Mouse (Mus musculus): ENCODE results near the gene Zfx. TPM values are rescaled to one million over a fixed set of nuclear protein-coding genes. Genes with fewer than 3 reads are reported as not detected.
A peak's percentile ranks its signal among the peaks of the same experiment; 100 is the strongest.

Gene Zfx
- total RNA-seq, 2 experiments from 2014 or later, result 24.9 to 29.0 TPM

DNA sequence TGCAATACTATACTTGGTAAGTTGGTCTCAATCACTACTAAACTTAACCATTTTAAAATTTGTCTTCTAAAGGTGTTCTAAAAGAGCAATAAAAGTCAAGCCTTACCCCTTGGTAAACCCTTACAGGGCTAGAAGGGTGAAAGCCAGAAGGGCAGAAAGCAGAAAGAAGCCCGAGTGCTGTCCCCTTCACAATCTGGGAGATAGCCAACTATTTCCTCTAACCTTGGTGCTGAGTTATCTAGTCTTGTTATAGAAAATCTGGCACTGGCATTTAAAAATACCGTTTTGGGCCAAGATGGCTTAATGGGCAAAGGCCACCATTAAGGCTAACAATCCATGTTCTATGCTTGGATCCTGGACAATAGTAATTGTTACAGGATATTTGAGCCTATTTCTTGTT, 32.5 kb downstream of the Zfx start:
- DNase-seq, result no peak
- intact Hi-C loops (cut with DNase I), result no loop called here

DNA sequence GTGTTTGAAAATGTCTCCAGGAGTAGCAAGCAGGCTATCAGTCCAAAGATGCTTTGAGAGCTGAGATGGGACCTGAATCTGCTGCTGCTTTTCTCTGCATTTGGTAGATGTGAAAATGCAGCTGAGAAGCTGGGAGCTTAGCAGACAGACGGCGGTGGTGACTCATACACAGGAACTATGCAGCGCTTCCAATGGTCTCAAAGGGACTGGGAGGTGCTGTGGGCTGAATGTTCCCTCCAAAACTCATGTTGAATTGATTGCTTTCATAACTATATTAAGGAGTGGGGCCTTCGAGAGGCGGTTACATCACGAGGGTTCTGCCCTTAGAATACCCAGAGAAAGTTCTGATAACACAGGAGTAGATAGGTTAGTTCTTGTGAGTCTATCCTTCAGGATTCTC, 62.3 kb downstream of the Zfx start:
- intact Hi-C loops (cut with DNase I), result no loop called here
- DNase-seq, result peak; percentile 5 to 15

DNA sequence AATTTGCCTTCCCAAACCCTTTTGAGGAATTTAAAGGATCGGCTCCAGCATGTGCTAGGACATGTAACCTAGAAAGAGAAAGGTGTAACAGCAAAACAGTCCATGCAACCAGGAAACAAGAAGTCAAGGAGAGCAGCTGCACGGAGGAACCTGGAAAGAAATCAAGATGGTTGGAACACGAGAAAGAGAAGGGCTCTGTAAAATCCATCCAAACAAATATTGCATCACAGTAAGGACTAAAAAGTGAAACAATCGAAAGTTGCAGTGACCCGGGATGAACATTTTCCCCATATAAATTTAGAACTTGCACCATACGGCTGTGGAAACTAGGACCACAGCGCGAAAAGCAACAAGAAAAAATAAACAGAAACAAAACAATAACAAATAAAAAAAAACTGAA, 62.8 kb downstream of the Zfx start:
- intact Hi-C loops (cut with DNase I), result no loop called here
- peak in 1 of 2 experiments; percentile 8 for DNase-seq

DNA sequence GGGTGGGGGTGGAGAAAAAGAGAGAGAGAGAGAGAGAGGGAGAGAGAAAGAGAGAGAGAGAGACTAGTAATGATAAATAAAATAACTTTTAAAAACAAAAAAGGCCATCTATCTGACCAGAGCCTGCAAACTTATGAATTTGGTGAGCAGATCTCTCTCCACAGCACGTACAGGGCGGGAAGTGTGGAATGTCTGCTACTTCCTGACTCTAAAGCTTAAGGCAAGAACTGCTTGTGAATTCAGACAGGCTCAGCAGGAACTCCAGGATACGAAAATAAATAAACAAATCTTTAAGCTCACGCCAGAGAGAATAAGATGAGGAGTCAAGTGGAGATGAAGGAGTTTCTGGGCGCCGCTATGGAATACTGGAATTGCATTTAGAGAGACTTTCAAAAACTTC, 64.8 kb downstream of the Zfx start:
- no peak for DNase-seq
- intact Hi-C loops (cut with DNase I), result loop anchor here (5.0 kb wide), 1 partner anchor 64 kb away; the partner anchor contains the start of gene Zfx

DNA sequence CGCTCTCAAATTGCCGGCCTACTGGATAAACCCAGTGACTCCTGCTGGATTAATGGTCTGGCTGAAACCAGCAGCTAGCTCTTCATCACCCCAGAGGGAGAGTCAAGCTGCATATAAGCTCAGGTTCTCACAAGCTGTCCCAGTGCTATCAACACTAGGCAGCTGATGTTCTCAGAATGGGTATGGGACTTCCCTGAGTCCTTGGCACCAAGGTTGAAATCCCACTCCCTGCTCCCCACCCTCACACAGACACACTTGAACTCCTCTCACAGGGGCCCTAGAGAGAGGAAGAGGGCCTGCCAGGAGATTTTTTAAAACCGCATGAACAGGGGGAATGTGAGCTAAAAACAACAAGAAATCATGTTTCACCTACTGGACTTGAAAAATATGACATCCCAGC, 74.5 kb downstream of the Zfx start:
- intact Hi-C loops (cut with DNase I), result no loop called here
- DNase-seq, result no peak

DNA sequence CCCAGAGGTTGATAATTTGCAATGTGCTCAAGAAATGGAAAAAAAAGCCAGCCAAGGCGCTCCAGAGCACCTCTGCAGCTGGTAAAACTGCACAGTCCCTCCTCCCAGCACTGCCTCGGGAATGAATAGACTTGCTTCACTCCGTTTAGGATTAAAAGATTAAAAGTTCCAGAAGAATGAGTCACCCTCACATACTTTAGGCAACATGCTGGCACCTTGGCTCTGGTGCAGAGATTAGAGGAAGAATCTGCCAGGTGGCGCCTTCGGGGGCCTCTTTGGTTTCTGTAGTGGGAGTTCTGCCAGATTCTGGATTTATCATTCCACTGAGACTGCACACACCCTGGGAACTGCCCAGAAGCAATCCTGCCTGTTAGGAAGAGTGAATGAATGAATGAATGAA, 75.5 kb downstream of the Zfx start:
- intact Hi-C loops (cut with DNase I), result no loop called here
- peak in 1 of 2 experiments; percentile 8 for DNase-seq

DNA sequence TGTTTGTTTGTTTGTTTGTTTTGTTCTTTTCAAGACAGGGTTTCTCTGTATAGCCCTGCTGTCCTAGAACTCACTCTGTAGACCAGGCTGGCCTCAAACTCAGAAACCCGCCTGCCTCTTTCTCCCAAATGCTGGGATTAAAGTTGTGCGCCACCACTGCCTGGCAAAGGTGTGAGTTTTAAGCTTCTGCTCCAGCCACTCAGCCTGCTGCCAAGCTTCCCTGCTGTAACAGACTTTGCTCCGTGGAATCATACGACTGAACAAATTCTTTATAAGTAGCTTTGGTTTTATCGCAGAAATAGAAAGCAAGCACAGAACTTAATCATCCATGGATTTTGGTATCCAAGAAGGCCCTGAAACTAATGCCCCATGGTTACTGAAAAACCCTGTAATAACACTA, 76.1 kb downstream of the Zfx start:
- intact Hi-C loops (cut with DNase I), result no loop called here

DNA sequence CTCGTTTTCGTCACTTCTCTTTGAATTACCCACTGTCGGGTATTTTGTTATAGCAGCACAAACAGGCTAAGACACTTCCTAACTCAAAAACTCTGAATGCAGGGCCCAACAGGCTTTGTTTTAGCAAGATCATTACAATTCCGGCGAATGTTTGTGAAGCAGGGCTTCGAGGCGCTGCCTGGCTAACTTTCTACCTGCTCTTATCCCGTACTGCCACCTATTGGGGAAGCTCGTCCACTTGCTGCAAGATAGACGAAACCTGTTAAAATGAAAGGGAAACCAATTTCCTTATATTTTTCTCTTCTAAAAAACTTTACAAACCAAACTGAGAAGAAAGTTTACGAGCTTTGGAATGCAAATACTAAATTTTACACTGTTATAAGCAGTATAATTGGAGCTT, 90.6 kb downstream of the Zfx start:
- DNase-seq, result peak; percentile 31 to 38
- intact Hi-C loops (cut with DNase I), result loop anchor here (2.0 to 10.0 kb wide), 3 partner anchors 76 to 238 kb away; no protein-coding TSS in a partner anchor

More for the DNA sequence above, 76.1 kb downstream of the Zfx start:
- DNase-seq, result no peak

DNA sequence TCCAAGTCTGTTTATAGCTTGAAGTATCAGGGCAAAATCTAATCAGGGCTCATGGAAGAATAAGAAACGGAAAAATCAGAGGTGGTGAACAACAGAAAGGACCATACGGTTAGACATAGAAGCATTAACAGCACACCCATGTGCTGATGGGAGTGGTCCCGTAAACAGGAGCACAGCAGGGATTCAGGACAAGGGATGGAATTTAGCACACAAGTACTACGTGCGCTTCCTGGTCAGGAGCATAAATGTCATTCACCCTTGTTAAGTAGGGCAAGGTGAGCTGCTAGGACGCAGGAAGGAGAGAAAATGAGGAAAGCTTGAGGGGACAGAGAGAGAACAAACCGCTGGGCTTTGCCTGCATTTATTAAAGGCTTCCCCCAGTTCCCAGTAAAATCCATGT, 93.4 kb downstream of the Zfx start:
- no peak for DNase-seq
- intact Hi-C loops (cut with DNase I), result loop anchor here (5.0 to 10.0 kb wide), 2 partner anchors 118 to 235 kb away; no protein-coding TSS in a partner anchor

Other genes starting within 250 kb of the Zfx start
- not detected for gene AU015836, start 155.0 kb downstream of the Zfx start, total RNA-seq (2021)
- 100 to 1,000 TPM; 100 to 154 TPM for gene Eif2s3x, start 89.2 kb upstream of the Zfx start, total RNA-seq (2021)
- 10 to 100 TPM in 1 of 2 experiments, 1 to 10 TPM in 1; 8.6 to 10.8 TPM for gene Klhl15, start 110.9 kb upstream of the Zfx start, total RNA-seq (2021)
- not detected for gene Fam90a1b, start 243.1 kb upstream of the Zfx start, total RNA-seq (2021)
- gene Apoo, start 243.4 kb upstream of the Zfx start, total RNA-seq (2021), result 100 to 1,000 TPM; 206 to 252 TPM